Mouse (Mus musculus): Measurements from ENCODE around the gene Gprc5a. TPM values are rescaled to one million over a fixed set of nuclear protein-coding genes. Genes with fewer than 3 reads are reported as not detected.
A peak's percentile ranks its signal among the peaks of the same experiment; 100 is the strongest.

Gprc5a gene
- polyA plus RNA-seq, 2 experiments = 2.7 to 4.7 TPM

DNA sequence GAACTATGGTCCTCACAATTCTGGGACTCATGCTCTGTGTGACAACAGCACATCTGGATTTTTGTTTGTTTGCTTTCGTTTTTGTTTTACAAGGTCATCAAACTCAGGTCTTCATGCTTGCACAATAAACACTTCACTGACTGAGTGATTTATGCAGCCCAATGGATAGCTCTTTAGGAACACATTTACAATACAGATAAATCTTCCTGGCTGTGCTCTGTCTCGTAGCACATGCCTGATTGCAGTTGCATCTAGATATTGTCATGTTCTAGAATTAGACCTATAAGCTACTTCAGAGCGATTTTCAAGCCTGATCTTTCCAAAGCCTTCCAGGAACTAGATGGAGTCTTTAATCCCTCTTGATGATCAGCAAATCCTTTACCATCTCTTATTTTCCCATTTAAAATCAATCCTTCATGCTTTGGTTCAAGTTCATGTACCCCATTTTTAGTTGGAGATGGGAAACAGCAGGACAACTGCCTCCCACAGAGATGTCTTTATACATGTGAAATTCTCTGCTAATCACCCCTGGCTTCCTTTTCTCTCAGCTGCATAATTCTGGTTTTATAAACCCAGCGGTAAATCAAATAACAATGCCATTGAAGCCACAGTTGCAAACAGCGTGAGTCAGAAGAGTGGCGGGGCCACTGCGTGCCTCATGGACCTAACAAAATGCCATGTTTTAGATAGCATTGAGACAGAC is 47.1 kb downstream of the Gprc5a start:
- Histone ChIP-seq H3K9me3 (ENCODE audit: control insufficient read depth, low read length) (no peaks in the 10 kb centered on the region), H3K4me2 (replicated peaks; ENCODE audit: low read depth, low read length, severe bottlenecking) (no peak overlapping the region), H3K4me3 (replicated peaks; ENCODE audit: low read length) (no peak overlapping the region), H3K36me3 (ENCODE audit: control insufficient read depth, insufficient read depth, low read length) (no peaks in the 10 kb centered on the region), H3K27ac (replicated peaks; ENCODE audit: low read depth, low read length) (no peak overlapping the region), H3K4me1 (ENCODE audit: control insufficient read depth, insufficient read depth, low read length) (no peaks in the 10 kb centered on the region), H3K27me3 (ENCODE audit: control insufficient read depth, insufficient read depth, low read length) (no peaks in the 10 kb centered on the region), H3K9ac (ENCODE audit: low read depth, low read length, severe bottlenecking) (no peak overlapping the region)
- DNase-seq (ENCODE audit: low spot score) (no peak), ATAC-seq (ENCODE audit: low FRiP score, low read depth) (0 out of 2 replicates have a peak, but pooled peaks have one; percentile 44)
- WGBS = 12% methylated on average over 7 of the region's 7 CpGs
- TF ChIP-seq POLR2A (IDR thresholded peaks at IDR 0.05; ENCODE audit: borderline replicate concordance, extremely low read depth, insufficient read depth, insufficient read length) = no peak

DNA sequence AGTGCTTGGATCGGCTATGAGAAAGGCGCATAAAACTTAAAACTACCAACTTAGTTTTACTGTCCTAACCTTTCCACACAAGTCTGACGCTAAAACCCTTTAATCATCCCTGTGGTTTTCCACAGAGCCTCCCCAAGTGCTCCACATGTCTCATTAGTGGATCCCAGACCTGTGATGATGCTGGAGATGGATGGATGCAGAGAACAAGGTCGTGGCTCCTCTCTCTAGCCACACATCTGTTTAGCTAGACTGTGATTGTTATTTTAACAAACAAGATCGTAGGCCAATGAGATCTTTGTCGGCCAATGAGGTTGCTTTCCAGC is 47.6 kb downstream of the Gprc5a start:
- Histone ChIP-seq H3K4me3 (replicated peaks; ENCODE audit: low read length) (no peak overlapping the region), H3K4me2 (replicated peaks; ENCODE audit: low read depth, low read length, severe bottlenecking) (no peak overlapping the region), H3K27ac (replicated peaks; ENCODE audit: low read depth, low read length) (no peak overlapping the region), H3K9ac (ENCODE audit: low read depth, low read length, severe bottlenecking) (no peak overlapping the region), H3K4me1 (ENCODE audit: control insufficient read depth, insufficient read depth, low read length) (no peaks in the 10 kb centered on the region), H3K27me3 (ENCODE audit: control insufficient read depth, insufficient read depth, low read length) (no peaks in the 10 kb centered on the region), H3K36me3 (ENCODE audit: control insufficient read depth, insufficient read depth, low read length) (no peaks in the 10 kb centered on the region), H3K9me3 (ENCODE audit: control insufficient read depth, low read length) (no peaks in the 10 kb centered on the region)
- 25% methylated on average over 6 of the region's 6 CpGs for WGBS
- DNase-seq (ENCODE audit: low spot score) (no peak), ATAC-seq (ENCODE audit: low FRiP score, low read depth) (0 out of 2 replicates have a peak, but pooled peaks have one; percentile 19)
- no peak for TF ChIP-seq POLR2A (IDR thresholded peaks at IDR 0.05; ENCODE audit: borderline replicate concordance, extremely low read depth, insufficient read depth, insufficient read length)

DNA sequence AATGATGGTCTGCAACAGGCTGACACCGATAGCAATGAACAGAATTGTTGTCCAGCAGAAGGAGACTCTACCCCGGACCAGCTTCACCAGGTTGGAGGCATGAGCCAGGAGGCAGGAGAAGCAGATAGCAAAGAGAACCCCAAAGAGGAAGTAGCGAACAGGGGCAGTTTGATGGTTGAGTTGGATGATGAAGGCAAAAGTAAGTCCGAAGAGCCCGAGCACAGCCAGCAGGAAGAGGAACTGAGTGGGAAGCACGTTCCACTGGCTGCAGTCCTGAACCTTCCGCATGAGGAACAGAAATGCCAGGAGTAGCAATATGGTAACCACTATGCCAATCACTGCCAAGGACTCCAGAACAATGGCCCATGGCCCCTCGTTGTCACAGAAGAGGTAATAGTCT is 51.0 kb downstream of the Gprc5a start:
- Histone ChIP-seq H3K4me1 (ENCODE audit: control insufficient read depth, insufficient read depth, low read length) (no peaks in the 10 kb centered on the region), H3K4me2 (replicated peaks; ENCODE audit: low read depth, low read length, severe bottlenecking) (no peak overlapping the region), H3K27ac (replicated peaks; ENCODE audit: low read depth, low read length) (no peak overlapping the region), H3K27me3 (ENCODE audit: control insufficient read depth, insufficient read depth, low read length) (no peaks in the 10 kb centered on the region), H3K9me3 (ENCODE audit: control insufficient read depth, low read length) (no peaks in the 10 kb centered on the region), H3K4me3 (replicated peaks; ENCODE audit: low read length) (no peak overlapping the region), H3K36me3 (ENCODE audit: control insufficient read depth, insufficient read depth, low read length) (no peaks in the 10 kb centered on the region), H3K9ac (ENCODE audit: low read depth, low read length, severe bottlenecking) (no peak overlapping the region)
- 97% methylated on average over 8 of the region's 8 CpGs for WGBS
- ATAC-seq (ENCODE audit: low FRiP score, low read depth) = no peak
- DNase-seq (ENCODE audit: low spot score) = no peak
- TF ChIP-seq POLR2A (IDR thresholded peaks at IDR 0.05; ENCODE audit: borderline replicate concordance, extremely low read depth, insufficient read depth, insufficient read length) = no peak

DNA sequence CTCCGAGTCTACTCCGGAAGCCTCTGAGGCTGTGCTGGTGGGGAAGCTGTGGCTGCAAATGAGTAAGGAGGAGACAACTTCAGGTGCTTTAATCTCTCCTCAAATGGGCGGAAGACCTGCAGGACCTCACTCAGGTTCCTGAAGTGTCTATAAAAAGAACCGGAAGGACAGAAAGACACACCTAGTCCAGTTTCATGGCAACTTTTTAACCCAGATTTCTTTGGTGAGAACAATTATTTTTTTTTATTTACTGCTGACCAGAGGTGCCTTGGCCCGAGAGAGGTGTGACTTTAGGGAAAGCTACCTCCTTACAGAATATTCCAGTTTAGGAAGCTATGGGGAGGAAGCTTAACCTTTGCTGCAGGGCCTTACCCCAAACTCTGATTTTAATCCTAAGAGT is 52.7 kb downstream of the Gprc5a start, which contains the start of gene Gprc5d:
Gene Gprc5d (minus strand): TSS at position 101 of the 400 bp plus-strand sequence.
- no peak for ATAC-seq (ENCODE audit: low FRiP score, low read depth)
- no peak for DNase-seq (ENCODE audit: low spot score)
- Histone ChIP-seq H3K4me1 (ENCODE audit: control insufficient read depth, insufficient read depth, low read length) (no peaks in the 10 kb centered on the region), H3K9ac (ENCODE audit: low read depth, low read length, severe bottlenecking) (no peak within 1 kb of the TSS), H3K4me3 (replicated peaks; ENCODE audit: low read length) (no peak within 1 kb of the TSS), H3K27me3 (ENCODE audit: control insufficient read depth, insufficient read depth, low read length) (no peaks in the 10 kb centered on the region), H3K36me3 (ENCODE audit: control insufficient read depth, insufficient read depth, low read length) (no peaks in the 10 kb centered on the region), H3K27ac (replicated peaks; ENCODE audit: low read depth, low read length) (no peak within 1 kb of the TSS), H3K9me3 (ENCODE audit: control insufficient read depth, low read length) (no peaks in the 10 kb centered on the region), H3K4me2 (replicated peaks; ENCODE audit: low read depth, low read length, severe bottlenecking) (no peak within 1 kb of the TSS)
- no peak for TF ChIP-seq POLR2A (IDR thresholded peaks at IDR 0.05; ENCODE audit: borderline replicate concordance, extremely low read depth, insufficient read depth, insufficient read length)
- WGBS = 88% methylated on average over 5 of the region's 5 CpGs

DNA sequence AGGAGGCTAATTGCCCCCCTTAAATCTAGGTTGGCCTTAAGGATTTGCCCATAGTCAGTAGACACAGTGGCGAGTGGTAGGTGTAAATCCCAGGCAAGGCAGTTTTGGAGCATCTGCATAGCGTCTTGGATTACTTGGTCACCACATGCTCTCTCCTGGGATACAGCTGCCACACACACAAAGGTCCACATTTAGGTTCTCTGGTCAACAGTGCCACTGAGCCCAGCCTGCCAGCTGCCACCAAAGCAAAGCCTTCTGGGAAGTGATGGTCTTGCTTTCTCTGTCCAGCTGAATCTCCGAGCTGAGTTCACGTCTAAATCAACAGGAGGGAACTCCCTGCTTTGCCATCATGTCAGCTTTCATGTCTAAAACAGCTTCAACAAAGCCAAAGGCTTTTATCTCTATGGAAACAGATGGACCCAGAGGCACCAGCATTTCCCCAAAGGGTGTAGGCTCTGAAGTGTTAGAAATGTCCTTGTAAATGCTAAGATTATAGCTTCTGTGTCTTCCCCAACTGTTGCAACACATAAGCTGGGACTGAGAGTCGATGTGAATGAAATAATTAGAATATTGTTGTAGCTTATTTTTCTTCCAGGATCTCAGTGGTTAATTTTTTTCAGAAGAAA is 59.4 kb downstream of the Gprc5a start:
- no peaks in the 10 kb centered on the region for H3K27me3 ChIP-seq (ENCODE audit: control insufficient read depth, insufficient read depth, low read length)
- no peak for TF ChIP-seq POLR2A (IDR thresholded peaks at IDR 0.05; ENCODE audit: borderline replicate concordance, extremely low read depth, insufficient read depth, insufficient read length)

More for the DNA sequence above, 59.4 kb downstream of the Gprc5a start:
- 51% methylated on average over 5 of the region's 5 CpGs for WGBS
- Histone ChIP-seq H3K27ac (replicated peaks; ENCODE audit: low read depth, low read length) (no peak overlapping the region), H3K4me2 (replicated peaks; ENCODE audit: low read depth, low read length, severe bottlenecking) (no peak overlapping the region), H3K4me3 (replicated peaks; ENCODE audit: low read length) (no peak overlapping the region), H3K9ac (ENCODE audit: low read depth, low read length, severe bottlenecking) (no peak overlapping the region), H3K36me3 (ENCODE audit: control insufficient read depth, insufficient read depth, low read length) (no peaks in the 10 kb centered on the region), H3K4me1 (ENCODE audit: control insufficient read depth, insufficient read depth, low read length) (no peaks in the 10 kb centered on the region), H3K9me3 (ENCODE audit: control insufficient read depth, low read length) (no peaks in the 10 kb centered on the region)
- DNase-seq (ENCODE audit: low spot score) (no peak), ATAC-seq (ENCODE audit: low FRiP score, low read depth) (no peak)
